Mouse (Mus musculus) kidney, postnatal 0 days (tissue): ENCODE data around the gene Abcc10. TPM values are rescaled to one million over a fixed set of nuclear protein-coding genes. Genes with fewer than 3 reads are reported as not detected.

Source experiments
- ATAC-seq: fragments of 200-750 bp; cut with Nextera tagmentation; replicated peaks from 2 replicates; pipeline ENCODE4 v1.8.0; 2017; ENCODE audit warnings: low read depth, moderate number of reproducible peaks, moderate TSS enrichment, moderate library complexity; ENCODE audit not compliant: low FRiP score
- DNase-seq: peaks from one replicate; pipeline ENCODE4 v3.0.0-alpha.2; 2016; ENCODE audit warnings: low spot score
- H3K27ac ChIP-seq: fragments of 300-500 bp; sonication (generic); 2 replicates; pipeline ENCODE4 v1.5.1; 2014; ENCODE audit warnings: mild to moderate bottlenecking
- H3K27me3 ChIP-seq: fragments of 300-500 bp; sonication (generic); 2 replicates; pipeline ENCODE4 v1.6.1; 2014; ENCODE audit warnings: low read length, mixed read lengths; ENCODE audit not compliant: insufficient read depth
- H3K36me3 ChIP-seq: fragments of 300-500 bp; sonication (generic); 2 replicates; pipeline ENCODE4 v1.6.1; 2014; ENCODE audit warnings: low read length, mixed read lengths; ENCODE audit not compliant: insufficient read depth
- H3K4me1 ChIP-seq: fragments of 300-500 bp; sonication (generic); replicated peaks from 2 replicates; pipeline ENCODE4 v1.6.1; 2014; ENCODE audit warnings: antibody characterized with exemption, low read length, mixed read lengths; ENCODE audit not compliant: insufficient read depth
- H3K4me2 ChIP-seq: fragments of 300-500 bp; sonication (generic); 2 replicates; pipeline ENCODE4 v1.6.1; 2014; ENCODE audit warnings: mild to moderate bottlenecking, low read length, moderate library complexity, mixed read lengths
- H3K4me3 ChIP-seq: fragments of 300-500 bp; sonication (generic); replicated peaks from 2 replicates; pipeline ENCODE4 v1.5.1; 2014; ENCODE audit warnings: low read depth, low read length
- H3K9ac ChIP-seq: fragments of 300-500 bp; sonication (generic); 2 replicates; pipeline ENCODE4 v1.6.1; 2014; ENCODE audit warnings: low read depth, low read length
- H3K9me3 ChIP-seq: fragments of 300-500 bp; sonication (generic); replicated peaks from 2 replicates; pipeline ENCODE4 v1.6.1; 2016; ENCODE audit warnings: low read length, inconsistent platforms, mixed read lengths
- CTCF ChIP-seq: IDR thresholded peaks from 2 replicates; pipeline ENCODE4 v1.5.1; 2016; ENCODE audit warnings: antibody characterized with exemption, low read depth, mild to moderate bottlenecking, moderate library complexity
- WGBS: fragments of 180-500 bp; shearing (Covaris S2); extraction: QIAGEN DNeasy Blood & Tissue Kit; methylation state at CpG from one replicate; pipeline ENCODE4 v1.1.7; 2014; 5-methylcytosine and 5-hydroxymethylcytosine counted together
- polyA plus RNA-seq: library from polyadenylated mRNA; unstranded; fragments of >200 nt; fragmentation: Nextera tagmentation; extraction: Ambion mirVana; gene quantifications from 2 replicates; pipeline ENCODE4 v1.2.1, GENCODE M21; 2015

The Abcc10 gene
- polyA plus RNA-seq, 1 experiment from 2014 or later: 5.4 TPM

DNA sequence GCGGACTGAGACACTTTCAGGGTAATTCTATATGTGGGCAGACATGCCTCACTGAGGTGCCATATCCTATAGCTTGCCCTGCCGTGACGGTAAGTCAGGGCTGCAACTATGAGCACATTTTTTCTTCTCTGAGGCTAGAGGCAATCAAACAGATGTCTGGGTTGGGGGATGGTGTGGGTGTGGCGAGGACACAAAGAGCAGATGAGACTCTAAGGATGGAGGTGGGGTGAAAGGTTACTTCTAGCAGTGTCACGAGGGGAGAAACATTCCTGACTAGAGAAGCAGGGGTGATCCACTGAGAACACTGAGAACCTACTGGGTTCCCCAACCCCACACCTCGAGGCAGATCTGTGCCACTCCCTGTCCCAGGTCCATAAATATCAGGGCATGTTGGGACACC lies 61.2 kb downstream of the Abcc10 start:
- WGBS: 50% methylated on average over 6 of the region's 6 CpGs

DNA sequence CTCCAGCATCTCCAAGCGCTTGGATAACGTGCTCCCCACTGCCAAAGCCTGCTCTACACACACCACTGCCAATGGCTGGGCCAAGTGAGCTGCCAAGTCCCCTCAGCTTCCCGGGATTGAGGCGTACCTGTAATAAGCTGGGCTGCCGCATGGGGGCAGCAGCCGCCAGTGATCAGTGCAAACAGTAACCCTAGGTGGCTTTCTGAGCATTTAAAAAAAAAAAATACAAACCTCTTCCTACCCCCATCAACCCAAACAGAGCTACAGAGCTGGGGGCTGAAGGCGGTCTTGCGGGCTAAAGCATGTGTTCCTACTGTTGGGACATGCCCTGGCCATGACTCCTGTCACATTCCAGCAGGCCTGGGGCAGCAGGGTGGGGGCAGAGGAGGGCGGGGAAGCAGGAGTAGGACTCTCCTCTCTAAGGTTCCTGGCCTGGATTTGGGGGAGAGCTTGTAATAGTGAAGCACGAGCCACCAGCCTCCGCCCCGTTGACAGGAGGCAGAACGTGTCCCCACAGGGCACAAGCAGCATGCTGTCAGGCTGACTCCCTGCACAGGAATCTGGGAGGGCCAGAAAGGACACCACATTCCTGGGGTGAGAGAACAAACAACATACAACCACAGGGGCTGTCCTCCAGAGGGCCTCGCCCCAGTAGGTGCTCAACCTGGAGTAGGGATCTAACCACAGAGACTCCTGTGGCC lies 62.1 kb downstream of the Abcc10 start:
- H3K27ac ChIP-seq: peak overlapping the region; percentile 61
- WGBS: 23% methylated on average over 14 of the region's 14 CpGs
- peak; percentile 94 for TF ChIP-seq CTCF
- no peaks in the 10 kb centered on the region for H3K27me3 ChIP-seq
- H3K9me3 ChIP-seq: no peaks in the 10 kb centered on the region
- H3K36me3 ChIP-seq: peaks cover 59% of the 10 kb centered on the region
- H3K4me1 ChIP-seq: no peaks in the 10 kb centered on the region; the same call in 1 of the 2 replicates
- H3K4me3 ChIP-seq: no peak overlapping the region
- ATAC-seq (peak; percentile 41; the same call in 1 of the 2 replicates), DNase-seq (peak; percentile 87)
- no peak overlapping the region for H3K9ac ChIP-seq
- H3K4me2 ChIP-seq: no peak overlapping the region

More for the DNA sequence above, 61.2 kb downstream of the Abcc10 start:
- H3K36me3 ChIP-seq: peaks cover 56% of the 10 kb centered on the region
- no peaks in the 10 kb centered on the region; the same call in 1 of the 2 replicates for H3K4me1 ChIP-seq
- H3K9me3 ChIP-seq: no peaks in the 10 kb centered on the region
- H3K4me3 ChIP-seq: no peak overlapping the region
- no peaks in the 10 kb centered on the region for H3K27me3 ChIP-seq
- ATAC-seq (no peak), DNase-seq (no peak)
- no peak for TF ChIP-seq CTCF
- no peak overlapping the region for H3K4me2 ChIP-seq
- no peak overlapping the region for H3K27ac ChIP-seq
- no peak overlapping the region for H3K9ac ChIP-seq

DNA sequence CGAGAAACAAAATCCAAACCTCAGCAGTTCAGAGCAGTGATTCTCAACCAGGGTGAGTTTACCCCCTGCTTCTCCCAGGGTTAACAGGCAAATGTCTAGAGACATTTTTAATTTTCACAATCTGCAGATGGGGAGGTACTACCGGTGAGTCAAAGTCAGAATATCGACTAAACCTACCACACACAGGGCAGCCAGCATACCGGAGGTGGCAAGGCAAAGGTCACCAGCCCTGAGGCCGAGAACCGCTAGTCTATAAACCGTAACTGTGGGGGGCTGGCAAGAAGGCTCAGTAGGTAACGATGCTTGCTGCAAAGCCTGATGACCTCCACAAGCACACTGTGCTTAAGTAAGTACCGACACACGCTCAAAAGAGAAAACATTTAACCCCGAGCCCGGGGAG lies 62.6 kb downstream of the Abcc10 start:
- no peak overlapping the region for H3K4me2 ChIP-seq
- H3K9me3 ChIP-seq: no peaks in the 10 kb centered on the region
- peaks cover 60% of the 10 kb centered on the region for H3K36me3 ChIP-seq
- no peak overlapping the region for H3K4me3 ChIP-seq
- ATAC-seq: no peak
- WGBS: 81% methylated on average over 12 of the region's 12 CpGs
- no peaks in the 10 kb centered on the region for H3K27me3 ChIP-seq
- no peak overlapping the region for H3K9ac ChIP-seq
- H3K4me1 ChIP-seq: no peaks in the 10 kb centered on the region; the same call in 1 of the 2 replicates
- TF ChIP-seq CTCF: no peak
- no peak for DNase-seq
- H3K27ac ChIP-seq: no peak overlapping the region

DNA sequence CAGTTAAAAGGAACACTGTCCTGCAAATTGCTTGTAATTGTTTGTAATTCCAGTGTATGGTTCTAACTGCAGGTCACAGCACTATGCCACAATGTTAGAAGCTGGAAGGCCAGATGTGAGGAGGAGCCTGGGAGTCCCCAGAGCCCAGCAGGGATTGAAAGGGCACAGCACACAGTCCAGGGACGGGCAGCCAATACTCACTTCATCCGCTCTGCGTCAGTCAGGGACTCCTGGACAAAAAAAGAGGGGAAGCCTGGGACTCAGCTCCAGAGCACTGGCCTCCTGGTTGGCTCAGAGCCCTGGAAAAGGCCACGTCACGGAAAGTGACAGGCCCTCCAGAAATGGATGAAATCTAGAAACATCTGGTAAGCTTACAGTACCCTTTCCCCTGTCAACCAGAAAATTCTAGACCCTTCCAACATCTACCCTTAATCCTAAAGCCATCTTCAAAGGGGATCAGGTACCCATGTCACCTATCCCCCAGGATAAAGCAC lies 65.9 kb downstream of the Abcc10 start:
- H3K4me3 ChIP-seq: no peak overlapping the region
- H3K27ac ChIP-seq: no peak overlapping the region
- no peak overlapping the region for H3K9ac ChIP-seq
- H3K9me3 ChIP-seq: no peaks in the 10 kb centered on the region
- ATAC-seq: no peak
- DNase-seq: no peak
- H3K4me2 ChIP-seq: no peak overlapping the region
- 92% methylated on average over 5 of the region's 5 CpGs for WGBS
- no peak for TF ChIP-seq CTCF
- peaks cover 64% of the 10 kb centered on the region for H3K36me3 ChIP-seq
- no peaks in the 10 kb centered on the region; the same call in 1 of the 2 replicates for H3K4me1 ChIP-seq
- no peaks in the 10 kb centered on the region for H3K27me3 ChIP-seq

DNA sequence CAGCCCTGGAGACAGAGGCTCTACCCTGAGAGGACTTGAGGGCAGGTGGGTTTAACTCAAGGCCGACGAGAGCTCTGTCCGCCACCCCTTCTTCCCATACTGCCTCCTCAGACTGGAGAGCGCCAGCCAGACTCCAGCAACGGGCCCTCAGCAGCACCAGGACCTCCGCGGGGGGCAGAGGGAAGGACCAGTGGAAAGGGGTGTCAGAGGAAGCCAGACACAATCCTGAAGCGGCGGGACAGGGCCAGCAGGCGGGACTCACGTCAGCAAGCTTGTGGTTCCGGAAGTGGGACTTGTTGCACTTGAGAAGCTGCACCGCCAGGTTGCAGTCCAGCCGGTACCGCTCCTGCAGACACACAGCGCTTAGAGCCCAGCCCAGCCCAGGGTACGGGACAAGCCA lies 68.5 kb downstream of the Abcc10 start:
- 0 out of 2 replicates have a peak, but pooled peaks cover 5% of the 10 kb centered on the region for H3K27me3 ChIP-seq
- TF ChIP-seq CTCF: no peak

DNA sequence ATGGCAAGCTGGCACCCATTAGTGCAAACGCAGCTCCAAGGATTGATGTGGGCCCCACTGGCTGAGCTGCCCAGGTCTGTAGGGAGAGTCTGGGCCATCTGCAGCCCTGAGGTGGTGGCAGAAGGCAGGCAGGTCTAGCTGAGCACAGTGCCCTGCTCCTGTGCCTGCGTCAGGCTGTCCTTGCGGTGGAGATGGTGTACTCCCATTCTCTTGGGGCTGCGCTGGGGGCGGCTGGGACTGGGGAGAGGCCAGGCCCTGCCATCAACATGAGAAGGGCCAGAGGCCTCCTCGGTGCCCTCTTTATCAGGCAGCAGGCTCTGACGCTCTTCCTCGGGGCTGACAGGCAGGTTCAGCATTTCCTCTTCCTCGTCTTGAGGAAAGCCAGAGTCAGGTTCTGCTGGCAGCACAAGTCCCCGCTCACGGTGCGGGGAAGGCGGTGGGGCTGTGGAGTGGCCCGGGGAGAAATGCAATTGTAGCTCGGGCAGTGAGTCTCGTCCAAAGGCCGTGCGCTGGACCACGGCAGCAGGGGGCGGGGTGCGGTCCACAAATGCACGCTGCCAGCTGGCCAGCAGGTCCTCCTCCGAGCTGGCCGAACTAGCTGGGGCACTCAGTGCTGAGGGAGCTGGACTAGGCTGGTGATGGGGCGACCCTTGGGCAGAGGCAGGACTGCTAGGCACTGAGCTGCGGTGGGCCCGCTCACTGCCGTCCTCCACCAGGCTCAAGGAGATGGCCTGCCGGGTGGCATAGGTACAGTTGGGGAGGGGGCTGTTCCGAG lies 69.7 kb downstream of the Abcc10 start:
- TF ChIP-seq CTCF: no peak
- 79% methylated on average over 29 of the region's 30 CpGs for WGBS
- H3K27me3 ChIP-seq: 0 out of 2 replicates have a peak, but pooled peaks cover 5% of the 10 kb centered on the region
- H3K4me1 ChIP-seq: 0 out of 2 replicates have a peak, but pooled peaks cover 4% of the 10 kb centered on the region
- no peak overlapping the region for H3K4me3 ChIP-seq
- no peak overlapping the region for H3K27ac ChIP-seq
- H3K36me3 ChIP-seq: peaks cover 48% of the 10 kb centered on the region
- H3K9ac ChIP-seq: no peak overlapping the region
- H3K4me2 ChIP-seq: no peak overlapping the region
- no peak for ATAC-seq
- no peak for DNase-seq
- H3K9me3 ChIP-seq: no peaks in the 10 kb centered on the region

More for the DNA sequence above, 68.5 kb downstream of the Abcc10 start:
- Histone ChIP-seq H3K9ac (no peak overlapping the region), H3K27ac (no peak overlapping the region), H3K9me3 (no peaks in the 10 kb centered on the region), H3K4me1 (no peaks in the 10 kb centered on the region), H3K4me3 (no peak overlapping the region), H3K4me2 (no peak overlapping the region), H3K36me3 (peaks cover 59% of the 10 kb centered on the region)
- DNase-seq (no peak), ATAC-seq (no peak)
- 91% methylated on average over 17 of the region's 17 CpGs for WGBS
